Mouse (Mus musculus) lung, postnatal 0 days (tissue): ENCODE results near the gene Mfsd12. TPM values are rescaled to one million over a fixed set of nuclear protein-coding genes. Genes with fewer than 3 reads are reported as not detected.

Experiments
- ATAC-seq: fragments of 200-750 bp; cut with Nextera tagmentation; 2 replicates; pipeline ENCODE4 v1.8.0; 2017; ENCODE audit warnings: moderate library complexity
- DNase-seq: peaks from one replicate; pipeline ENCODE4 v3.0.0-alpha.2; 2016; ENCODE audit warnings: low spot score
- H3K27ac ChIP-seq: fragments of 300-500 bp; sonication (generic); 2 replicates; pipeline ENCODE4 v1.5.1; 2014; ENCODE audit warnings: antibody characterized with exemption, mild to moderate bottlenecking, low read length, mixed read lengths
- H3K27me3 ChIP-seq: fragments of 300-500 bp; sonication (generic); replicated peaks from 2 replicates; pipeline ENCODE4 v1.6.1; 2014; ENCODE audit warnings: low read length, mixed read lengths; ENCODE audit not compliant: insufficient read depth
- H3K36me3 ChIP-seq: fragments of 300-500 bp; sonication (generic); 2 replicates; pipeline ENCODE4 v1.6.1; 2014; ENCODE audit warnings: low read length, mixed read lengths; ENCODE audit not compliant: insufficient read depth
- H3K4me1 ChIP-seq: fragments of 300-500 bp; sonication (generic); 2 replicates; pipeline ENCODE4 v1.6.1; 2014; ENCODE audit warnings: antibody characterized with exemption, low read depth, low read length, mixed read lengths; ENCODE audit not compliant: insufficient read depth
- H3K4me2 ChIP-seq: fragments of 300-500 bp; sonication (generic); replicated peaks from 2 replicates; pipeline ENCODE4 v1.6.1; 2014; ENCODE audit warnings: low read depth, mild to moderate bottlenecking, low read length, moderate library complexity, mixed read lengths
- H3K4me3 ChIP-seq: fragments of 300-500 bp; sonication (generic); 2 replicates; pipeline ENCODE4 v1.5.1; 2014; ENCODE audit warnings: low read depth, low read length
- H3K9ac ChIP-seq: fragments of 300-500 bp; sonication (generic); replicated peaks from 2 replicates; pipeline ENCODE4 v1.6.1; 2014; ENCODE audit warnings: low read depth, mild to moderate bottlenecking
- H3K9me3 ChIP-seq: fragments of 300-500 bp; sonication (generic); 2 replicates; pipeline ENCODE4 v1.6.1; 2016; ENCODE audit warnings: low read length, mixed read lengths
- CTCF ChIP-seq: IDR thresholded peaks from 2 replicates; pipeline ENCODE4 v1.5.1; 2016; ENCODE audit warnings: antibody characterized with exemption, mild to moderate bottlenecking
- EP300 ChIP-seq: IDR thresholded peaks from 2 replicates; pipeline ENCODE4 v1.6.1; 2016; ENCODE audit warnings: antibody characterized with exemption, mild to moderate bottlenecking, control low read depth
- WGBS: fragments of 180-500 bp; shearing (Covaris S2); extraction: QIAGEN DNeasy Blood & Tissue Kit; methylation state at CpG from one replicate; pipeline ENCODE4 v1.1.7; 2014; 5-methylcytosine and 5-hydroxymethylcytosine counted together
- polyA plus RNA-seq: library from polyadenylated mRNA; unstranded; fragments of >200 nt; fragmentation: Nextera tagmentation; extraction: Ambion mirVana; gene quantifications from 2 replicates; pipeline ENCODE4 v1.2.1, GENCODE M21; 2015

Mfsd12 gene
- polyA plus RNA-seq, 1 experiment from 2014 or later: 14.0 TPM

DNA sequence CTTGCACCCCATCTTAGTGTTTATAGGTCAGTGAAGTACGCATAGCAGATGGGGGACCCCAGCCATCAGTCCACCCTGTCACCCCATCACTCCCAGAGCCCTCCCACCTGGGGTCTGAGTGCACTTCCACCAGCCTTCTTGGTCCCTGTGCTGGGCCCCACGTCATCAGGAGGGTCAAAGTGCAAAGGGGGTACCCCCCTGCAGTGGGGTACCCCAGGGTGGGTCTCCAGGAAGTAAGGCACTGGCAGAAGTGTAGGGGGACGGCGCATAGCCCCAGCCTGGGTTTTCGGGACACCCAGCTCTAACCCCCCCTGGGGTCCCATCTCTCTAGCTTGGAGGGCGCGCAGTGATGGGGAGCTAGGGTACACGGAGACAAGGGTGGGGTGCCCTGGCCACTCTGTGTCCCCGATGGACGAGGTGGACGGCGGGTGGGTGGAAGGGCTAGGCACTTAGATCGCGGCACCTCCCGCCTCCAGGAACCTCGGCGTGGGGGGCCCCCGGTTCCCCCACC lies 42.6 kb downstream of the Mfsd12 start:
- Histone ChIP-seq H3K27ac (no peak overlapping the region), H3K4me3 (no peak overlapping the region), H3K36me3 (peaks cover 33% of the 10 kb centered on the region), H3K9ac (no peak overlapping the region), H3K9me3 (no peaks in the 10 kb centered on the region), H3K4me2 (no peak overlapping the region), H3K4me1 (peaks cover 15% of the 10 kb centered on the region), H3K27me3 (no peaks in the 10 kb centered on the region)
- 85% methylated on average over 16 of the region's 18 CpGs for WGBS
- no peak for ATAC-seq
- TF ChIP-seq EP300 (no peak), CTCF (no peak)
- DNase-seq: no peak

DNA sequence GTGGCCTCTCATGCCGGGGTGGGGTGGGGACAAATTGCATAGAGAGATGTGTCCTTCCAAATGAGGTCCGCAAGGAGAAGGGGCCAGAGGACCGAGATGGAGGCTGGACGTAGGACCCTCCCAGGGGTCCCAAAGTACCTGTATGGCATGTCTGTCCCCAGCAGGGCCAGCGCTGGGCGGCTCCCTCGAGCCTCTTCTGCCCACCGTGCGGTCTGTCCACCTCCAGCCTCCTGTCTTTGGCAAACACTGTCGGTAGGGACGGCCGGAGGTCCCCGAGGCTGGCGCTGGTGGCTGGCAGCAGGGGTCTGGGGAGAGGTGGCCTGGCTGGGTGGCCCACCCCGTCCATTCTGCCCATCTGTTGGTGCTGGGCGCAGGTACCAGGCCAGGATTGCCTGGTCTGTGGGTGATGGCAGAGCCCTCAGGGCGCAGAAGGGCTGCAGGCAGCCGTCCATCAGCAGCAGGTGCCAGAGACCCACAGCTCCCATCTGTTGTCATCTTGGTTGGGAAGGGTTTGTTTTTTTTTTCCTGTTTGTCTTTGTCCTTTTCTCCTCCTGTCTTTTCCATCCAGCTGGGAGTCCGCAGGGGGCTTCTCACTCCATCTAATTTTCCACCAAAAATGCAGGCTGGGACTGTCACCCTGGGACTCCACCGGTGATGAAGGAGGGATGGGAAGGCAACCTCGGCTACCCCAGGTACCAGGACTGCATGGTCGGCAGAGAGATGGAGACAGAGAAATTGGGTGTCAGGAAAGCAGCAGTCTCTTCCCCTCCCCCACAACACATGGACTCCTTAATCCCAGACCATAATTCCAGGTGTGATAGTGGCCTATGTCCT lies 43.3 kb downstream of the Mfsd12 start:
- Histone ChIP-seq H3K27ac (no peak overlapping the region), H3K4me2 (no peak overlapping the region), H3K27me3 (no peaks in the 10 kb centered on the region), H3K36me3 (peaks cover 33% of the 10 kb centered on the region), H3K9me3 (no peaks in the 10 kb centered on the region), H3K9ac (no peak overlapping the region), H3K4me1 (peaks cover 15% of the 10 kb centered on the region), H3K4me3 (no peak overlapping the region)
- no peak for TF ChIP-seq CTCF
- no peak for TF ChIP-seq EP300
- 65% methylated on average over 22 of the region's 22 CpGs for WGBS
- ATAC-seq (no peak), DNase-seq (no peak)

DNA sequence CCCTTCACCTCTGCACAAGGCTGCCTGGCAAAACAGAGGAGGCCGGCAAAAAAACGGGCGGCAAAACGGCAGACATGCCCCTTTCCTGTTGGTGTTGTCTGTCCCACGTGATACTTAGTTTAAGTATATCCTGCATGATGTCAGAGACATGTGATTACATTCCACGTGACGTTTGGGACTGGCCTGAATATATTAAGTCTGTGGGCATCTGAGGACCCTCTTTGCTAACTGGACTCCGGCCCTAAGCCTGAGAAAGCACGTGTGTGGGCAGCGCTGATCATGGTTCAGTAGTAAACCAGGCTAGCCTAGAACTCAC lies 43.9 kb downstream of the Mfsd12 start:
- H3K9me3 ChIP-seq: no peaks in the 10 kb centered on the region
- peaks cover 15% of the 10 kb centered on the region for H3K4me1 ChIP-seq
- no peaks in the 10 kb centered on the region for H3K27me3 ChIP-seq
- H3K27ac ChIP-seq: peak overlapping the region; percentile 77
- no peak for TF ChIP-seq EP300
- TF ChIP-seq CTCF: no peak
- DNase-seq: peak; percentile 62
- peak; percentile 34 for ATAC-seq
- peaks cover 33% of the 10 kb centered on the region for H3K36me3 ChIP-seq
- H3K4me2 ChIP-seq: no peak overlapping the region
- H3K4me3 ChIP-seq: no peak overlapping the region
- 42% methylated on average over 10 of the region's 10 CpGs for WGBS
- H3K9ac ChIP-seq: no peak overlapping the region

- Histone ChIP-seq H3K36me3 (peaks cover 33% of the 10 kb centered on the region), H3K27me3 (no peaks in the 10 kb centered on the region), H3K4me2 (peak overlapping the region; percentile 25; the same call in 1 of the 2 replicates), H3K4me1 (peaks cover 15% of the 10 kb centered on the region), H3K9ac (no peak overlapping the region), H3K27ac (peak overlapping the region; percentile 77), H3K9me3 (no peaks in the 10 kb centered on the region), H3K4me3 (no peak overlapping the region)
- TF ChIP-seq CTCF: peak; percentile 16; the same call in 1 of the 2 replicates
- no peak for TF ChIP-seq EP300
- WGBS: 12% methylated on average over 17 of the region's 18 CpGs
- DNase-seq (peak; percentile 91), ATAC-seq (peak; percentile 84)
Measured at GRCm38 (mm10) chr10:81401521-81402226, 44.4 kb downstream of the Mfsd12 start.

DNA sequence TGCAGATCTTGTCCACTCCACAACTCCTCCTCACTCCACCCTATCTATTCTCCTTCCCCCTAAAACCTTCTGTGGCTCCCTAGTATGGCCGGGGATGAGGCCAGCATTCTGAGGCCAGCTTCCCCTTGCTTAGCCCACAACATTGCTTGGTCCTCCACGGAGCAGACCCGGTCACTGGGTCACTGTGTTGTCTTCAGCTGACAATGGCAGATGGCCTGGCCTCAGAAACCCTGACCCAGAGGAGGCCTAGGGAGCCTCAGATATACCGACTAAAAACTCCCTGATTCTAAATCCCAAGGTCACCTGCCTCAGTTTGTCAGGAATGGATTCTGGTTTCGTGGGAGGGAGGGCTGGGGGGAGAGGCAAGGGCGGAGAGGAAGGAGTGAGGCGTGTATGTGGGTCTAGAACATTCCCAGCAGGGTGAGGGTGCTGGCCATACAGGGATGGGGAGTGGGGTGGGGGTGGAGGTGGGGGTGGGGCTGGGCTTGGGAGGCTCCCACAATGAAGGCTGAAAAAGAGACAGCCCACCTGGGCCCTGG lies 45.0 kb downstream of the Mfsd12 start:
- H3K4me2 ChIP-seq: peak overlapping the region; percentile 25; the same call in 1 of the 2 replicates
- ATAC-seq: no peak
- no peak overlapping the region for H3K9ac ChIP-seq
- H3K27ac ChIP-seq: peak overlapping the region; percentile 77
- no peak overlapping the region for H3K4me3 ChIP-seq
- TF ChIP-seq EP300 (no peak), CTCF (no peak)
- H3K27me3 ChIP-seq: no peaks in the 10 kb centered on the region
- WGBS: 23% methylated on average over 4 of the region's 7 CpGs
- DNase-seq: no peak
- peaks cover 15% of the 10 kb centered on the region for H3K4me1 ChIP-seq
- peaks cover 33% of the 10 kb centered on the region for H3K36me3 ChIP-seq
- H3K9me3 ChIP-seq: no peaks in the 10 kb centered on the region

- Histone ChIP-seq H3K27ac (no peak overlapping the region), H3K9me3 (no peaks in the 10 kb centered on the region), H3K4me3 (no peak overlapping the region), H3K27me3 (no peaks in the 10 kb centered on the region), H3K4me2 (no peak overlapping the region), H3K9ac (no peak overlapping the region), H3K4me1 (peaks cover 25% of the 10 kb centered on the region), H3K36me3 (peaks cover 28% of the 10 kb centered on the region)
- no peak for TF ChIP-seq CTCF
- no peak for TF ChIP-seq EP300
- ATAC-seq (no peak), DNase-seq (no peak)
- WGBS: 75% methylated on average over 10 of the region's 10 CpGs
Measured at GRCm38 (mm10) chr10:81403511-81403910, 46.2 kb downstream of the Mfsd12 start.
